Mouse (Mus musculus) ES-E14 (cell line): Measurements from ENCODE around the gene Ctnnb1. TPM values are rescaled to one million over a fixed set of nuclear protein-coding genes. Genes with fewer than 3 reads are reported as not detected.

ENCODE experiments used
- DNase-seq: peaks from one replicate; pipeline ENCODE4 v3.0.0-alpha.2; 2013; ENCODE audit warnings: low read depth, low spot score
- H3K27ac ChIP-seq: 2 replicates; pipeline ENCODE4 v1.5.1; 2012; ENCODE audit warnings: low read depth, mild to moderate bottlenecking, low read length, moderate library complexity, mixed read lengths; ENCODE audit not compliant: poor library complexity, insufficient read depth, severe bottlenecking
- H3K36me3 ChIP-seq: 2 replicates; pipeline ENCODE4 v1.6.1; 2012; ENCODE audit warnings: mild to moderate bottlenecking, low read length, moderate library complexity, mixed read lengths; ENCODE audit not compliant: control insufficient read depth, poor library complexity, insufficient read depth, severe bottlenecking
- H3K4me1 ChIP-seq, 2 experiments: fragments of 150-350 bp in 1 of 2; sonication (generic) in 1 of 2; 2 replicates each; pipeline ENCODE4 v1.6.1; 2012; ENCODE audit warnings: low read length in 2 of 2, mild to moderate bottlenecking in 1 of 2, mixed read lengths in 1 of 2; ENCODE audit not compliant: control insufficient read depth in 2 of 2, insufficient read depth in 2 of 2, poor library complexity in 1 of 2
- H3K4me3 ChIP-seq, 2 experiments: fragments of 150-350 bp in 1 of 2; sonication (generic) in 1 of 2; 2 replicates each; pipeline ENCODE4 v1.5.1; 2012; ENCODE audit warnings: low read length in 2 of 2, low read depth in 1 of 2, mild to moderate bottlenecking in 1 of 2, mixed read lengths in 1 of 2; ENCODE audit not compliant: insufficient read depth in 1 of 2, poor library complexity in 1 of 2, severe bottlenecking in 1 of 2
- H3K9ac ChIP-seq: 2 replicates; pipeline ENCODE4 v1.6.1; 2012; ENCODE audit warnings: low read depth, mild to moderate bottlenecking, low read length, mixed read lengths; ENCODE audit not compliant: poor library complexity, insufficient read depth, severe bottlenecking
- H3K9me3 ChIP-seq: fragments of 150-350 bp; sonication (generic); 2 replicates; pipeline ENCODE4 v1.6.1; 2012; ENCODE audit warnings: low read depth, mild to moderate bottlenecking, low read length; ENCODE audit not compliant: control insufficient read depth, insufficient read depth
- CHD2 ChIP-seq: IDR thresholded peaks from 2 replicates; pipeline ENCODE4 v1.6.1; 2014; ENCODE audit warnings: mild to moderate bottlenecking, low read depth, low read length, inconsistent platforms
- HCFC1 ChIP-seq: IDR thresholded peaks from 2 replicates; pipeline ENCODE4 v1.6.1; 2012; ENCODE audit warnings: low read length, inconsistent platforms, borderline replicate concordance; ENCODE audit not compliant: insufficient read depth
- MAFK ChIP-seq: IDR thresholded peaks from 2 replicates; pipeline ENCODE4 v1.6.1; 2014; ENCODE audit warnings: mild to moderate bottlenecking, low read depth, low read length, inconsistent platforms; ENCODE audit not compliant: insufficient read depth
- ZC3H11A ChIP-seq: IDR thresholded peaks from 2 replicates; pipeline ENCODE4 v1.6.1; 2012; ENCODE audit warnings: low read depth, mild to moderate bottlenecking, inconsistent platforms, low read length, borderline replicate concordance
- ZNF384 ChIP-seq: IDR thresholded peaks from 2 replicates; pipeline ENCODE4 v1.6.1; 2012; ENCODE audit warnings: low read depth, low read length, inconsistent platforms
- in situ Hi-C, 2 experiments: fragments of 600-800 bp; cut with MboI; formaldehyde crosslinking; loops; one replicate each; pipeline ENCODE4 v1.15.1; 2025; ENCODE audit warnings: low sequenced_read_pairs in 2 of 2, inconsistent platforms in 1 of 2; ENCODE audit not compliant: unreplicated experiment in 2 of 2
- total RNA-seq: library from RNA; depleted of rRNA; stranded (reverse); fragments of 300-350 nt; gene quantifications from 2 replicates; pipeline ENCODE4 v1.2.3, GENCODE M21; 2012

The Ctnnb1 gene
- total RNA-seq, 1 experiment = 572 TPM

DNA sequence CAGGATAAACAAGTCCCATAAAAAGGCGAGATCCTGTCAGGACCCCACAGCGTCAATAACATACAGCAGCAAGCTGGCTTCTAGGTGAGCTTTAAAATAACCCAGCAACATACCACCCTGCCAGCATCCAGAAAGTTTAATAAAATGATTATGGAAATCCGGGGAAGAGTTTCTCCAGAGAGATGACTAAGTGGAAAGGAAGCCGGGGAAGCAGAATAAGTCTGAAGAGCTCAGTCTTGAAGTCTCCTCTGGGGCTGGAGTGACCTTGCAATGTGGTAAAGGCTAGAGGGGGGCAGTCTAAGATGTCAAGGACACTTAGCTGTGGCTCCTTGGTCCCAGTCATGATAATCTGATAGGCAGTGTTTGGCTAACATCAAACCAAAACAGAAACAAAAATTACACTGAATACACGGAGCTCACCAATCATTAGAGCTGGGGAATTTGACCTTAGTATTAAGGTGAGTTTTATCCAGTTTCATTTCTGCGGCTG is 44.1 kb downstream of the Ctnnb1 start:
- Histone ChIP-seq H3K9me3 (no peaks in the 10 kb centered on the region), H3K27ac (no peak overlapping the region), H3K36me3 (no peaks in the 10 kb centered on the region), H3K4me1 (no peaks in the 10 kb centered on the region), H3K9ac (no peak overlapping the region), H3K4me3 (no peak overlapping the region)
- no peak for DNase-seq
- no peak for TF ChIP-seq ZC3H11A
- no peak for TF ChIP-seq ZNF384
- no peak for TF ChIP-seq CHD2
- TF ChIP-seq MAFK = no peak
- no peak for TF ChIP-seq HCFC1
- in situ Hi-C loops = no loop called here

DNA sequence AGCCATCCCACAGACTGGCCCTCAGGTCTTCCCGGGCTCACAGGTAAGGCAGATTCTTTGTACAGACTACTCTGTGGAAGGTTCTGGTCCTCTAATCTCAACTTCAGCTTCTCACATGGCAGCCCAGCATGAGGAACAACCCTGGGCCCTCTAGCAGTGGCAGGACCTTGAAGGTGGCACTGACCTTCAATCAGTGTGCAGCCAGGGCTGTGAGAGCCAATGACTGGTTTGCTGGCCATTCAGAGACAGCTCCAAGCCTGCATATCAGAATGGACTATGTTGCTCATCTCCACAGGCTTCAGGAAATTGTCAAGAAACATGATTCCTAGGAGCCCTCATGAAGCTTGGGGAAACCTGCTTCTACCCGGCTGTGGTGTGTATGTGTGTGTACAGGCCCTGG is 45.2 kb downstream of the Ctnnb1 start:
- Histone ChIP-seq H3K9me3 (no peaks in the 10 kb centered on the region), H3K27ac (no peak overlapping the region), H3K4me1 (no peaks in the 10 kb centered on the region), H3K36me3 (no peaks in the 10 kb centered on the region), H3K9ac (no peak overlapping the region), H3K4me3 (no peak overlapping the region)
- DNase-seq = no peak
- TF ChIP-seq ZC3H11A (no peak), MAFK (no peak), ZNF384 (no peak), CHD2 (no peak), HCFC1 (no peak)
- in situ Hi-C loops = no loop called here

DNA sequence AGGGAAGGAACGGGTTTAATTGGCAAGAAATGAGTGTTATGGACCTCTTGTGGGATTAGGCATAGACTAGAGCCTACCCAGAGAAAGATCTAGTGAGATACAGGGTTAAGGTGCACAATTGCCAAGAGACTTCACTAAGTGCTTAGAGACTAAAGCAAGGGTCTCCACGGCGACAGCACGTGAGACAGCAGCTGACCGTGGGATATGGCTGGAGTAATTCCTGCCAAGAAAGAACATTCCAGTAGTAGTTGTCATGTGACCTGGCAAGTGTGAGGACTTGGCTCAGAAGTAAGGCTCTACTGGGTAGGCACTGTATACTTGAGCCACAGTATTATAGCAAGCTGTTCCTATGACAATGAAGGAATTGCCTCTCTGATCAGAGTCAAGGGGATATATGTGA is 47.1 kb downstream of the Ctnnb1 start:
- Histone ChIP-seq H3K27ac (no peak overlapping the region), H3K4me1 (no peaks in the 10 kb centered on the region), H3K9me3 (no peaks in the 10 kb centered on the region), H3K4me3 (no peak overlapping the region), H3K9ac (no peak overlapping the region), H3K36me3 (no peaks in the 10 kb centered on the region)
- TF ChIP-seq ZNF384 = no peak
- in situ Hi-C loops = no loop called here
- no peak for DNase-seq

DNA sequence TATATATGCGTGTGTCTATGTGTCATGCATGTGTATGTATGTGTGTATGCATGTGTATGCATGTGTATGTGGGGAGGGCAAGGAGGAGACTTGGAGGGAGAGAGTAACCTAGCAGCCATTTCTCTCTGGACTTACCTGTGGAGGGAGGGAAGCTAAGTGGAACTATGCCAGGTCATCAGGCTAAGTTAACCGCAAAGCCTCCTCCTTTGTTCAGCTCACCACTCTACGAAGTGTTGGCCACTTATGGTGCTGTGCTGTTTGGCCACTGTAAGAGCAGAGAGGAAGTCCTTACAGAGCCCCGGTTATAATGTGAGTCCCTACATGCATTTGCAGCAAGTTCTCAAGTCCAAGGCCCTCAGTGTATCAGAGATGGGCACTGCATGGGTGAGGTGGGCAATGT is 47.8 kb downstream of the Ctnnb1 start:
- Histone ChIP-seq H3K9me3 (no peaks in the 10 kb centered on the region), H3K36me3 (no peaks in the 10 kb centered on the region), H3K9ac (no peak overlapping the region), H3K4me3 (no peak overlapping the region), H3K4me1 (no peaks in the 10 kb centered on the region), H3K27ac (no peak overlapping the region)
- in situ Hi-C loops = no loop called here
- no peak for TF ChIP-seq ZNF384
- no peak for TF ChIP-seq HCFC1
- no peak for TF ChIP-seq ZC3H11A
- no peak for DNase-seq

DNA sequence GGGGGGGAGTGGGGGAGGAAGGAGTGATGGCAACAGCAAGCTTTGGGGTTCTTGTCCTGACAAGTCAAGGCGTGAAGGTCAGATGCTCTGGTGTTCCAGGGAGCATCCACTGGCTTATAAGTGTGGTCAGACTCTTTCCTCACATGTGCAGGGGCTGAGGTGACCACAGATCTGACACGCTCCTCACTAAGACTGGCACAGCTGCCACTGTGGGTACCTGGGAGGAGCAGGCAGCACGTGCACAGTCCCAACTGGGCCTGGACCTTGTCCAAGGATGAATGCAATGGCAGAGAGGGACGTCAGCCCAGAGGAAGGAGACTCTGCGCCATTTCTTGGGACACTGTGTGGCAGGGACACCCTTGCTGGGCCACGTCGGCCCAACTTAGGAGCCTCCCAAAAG is 52.8 kb downstream of the Ctnnb1 start:
- Histone ChIP-seq H3K9me3 (no peaks in the 10 kb centered on the region), H3K27ac (no peak overlapping the region), H3K9ac (no peak overlapping the region), H3K4me3 (no peak overlapping the region), H3K36me3 (no peaks in the 10 kb centered on the region), H3K4me1 (no peaks in the 10 kb centered on the region)
- no peak for DNase-seq
- TF ChIP-seq HCFC1 (no peak), CHD2 (no peak), ZNF384 (no peak), MAFK (no peak), ZC3H11A (no peak)
- in situ Hi-C loops = no loop called here
